ENCODE assay signal across 16 mouse cellular contexts in the genomic region with DNA sequence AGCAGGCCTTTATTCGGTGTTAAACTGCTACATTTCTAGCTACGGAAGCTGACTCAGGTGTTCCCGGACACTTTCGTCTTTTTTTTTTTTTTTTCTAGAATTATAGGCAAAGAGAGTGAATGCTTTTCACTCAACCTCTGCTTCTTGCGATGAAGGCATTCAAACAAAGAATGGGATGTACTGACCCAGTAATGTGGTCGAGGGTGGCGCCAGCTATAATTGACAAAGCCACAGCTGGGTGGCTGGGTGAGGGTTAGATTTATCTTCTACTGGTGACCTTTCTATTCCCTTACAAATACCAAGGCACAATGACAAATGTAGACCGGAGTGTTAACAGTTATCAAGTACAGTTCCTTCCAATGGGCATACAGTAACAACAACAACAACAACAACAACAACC.
DNase-seq lines count a peak whose midpoint lies in the region; ATAC-seq and TF ChIP-seq lines count a peak whose summit lies in the region.
"Had no signal": no experiment of that assay in that cellular context is flagged by ENCODE, and none has a peak within 500 bp of the region (broad histone marks: within the 10 kb centered on the region; RNA-seq: fewer than 3 reads in every experiment).

No protein-coding gene starts in this region.

- DNase-seq in forebrain, embryonic 11.5 days (ENCODE audit: low spot score): no peak
- DNase-seq in limb, embryonic 10.5 days (ENCODE audit: low spot score): no peak
- no peak for DNase-seq in hindbrain, postnatal 0 days (ENCODE audit: low spot score)
- DNase-seq: adrenal gland, postnatal 14 days; gastrocnemius, postnatal 10 days; heart, postnatal 4 days; kidney, adult 8-10 months; liver, postnatal 0 days had no signal

- ATAC-seq in forebrain, embryonic 16.5 days: no peak
- no peak for ATAC-seq in forebrain, embryonic 11.5 days (replicated peaks; ENCODE audit: low FRiP score)
- no peak for ATAC-seq in limb, embryonic 12.5 days (ENCODE audit: insufficient number of reproducible peaks, insufficient read depth, low FRiP score, low TSS enrichment, low read depth)
- ATAC-seq in hindbrain, postnatal 0 days: 0 out of 2 replicates have a peak, but pooled peaks have one; percentile 27
- ATAC-seq in neural tube, embryonic 13.5 days (ENCODE audit: low read depth): peak; percentile 64
- no peak for ATAC-seq in megakaryocyte progenitor cell, adult 5-6 weeks (replicated peaks; ENCODE audit: poor library complexity)
- ATAC-seq: CD4-positive, CD25-positive, alpha-beta regulatory T cell, adult 4 months; intestine, embryonic 15.5 days; liver, postnatal 0 days had no signal

- H3K27ac ChIP-seq in forebrain, embryonic 16.5 days (ENCODE audit: low read length): no peak overlapping the region
- no peak overlapping the region for H3K27ac ChIP-seq in forebrain, embryonic 11.5 days (ENCODE audit: low read depth, low read length)
- no peak overlapping the region for H3K27ac ChIP-seq in limb, embryonic 12.5 days
- no peak overlapping the region for H3K27ac ChIP-seq in limb, embryonic 10.5 days
- H3K27ac ChIP-seq in hindbrain, postnatal 0 days: no peak overlapping the region
- H3K27ac ChIP-seq in neural tube, embryonic 13.5 days (replicated peaks): peak overlapping the region; percentile 74
- H3K27ac ChIP-seq: heart, embryonic 10.5 days; intestine, embryonic 15.5 days had no signal

- H3K4me1 ChIP-seq in forebrain, embryonic 16.5 days (replicated peaks; ENCODE audit: control insufficient read depth, insufficient read depth, low read length): peaks cover 3% of the 10 kb centered on the region
- H3K4me1 ChIP-seq in forebrain, embryonic 11.5 days (replicated peaks; ENCODE audit: control insufficient read depth, insufficient read depth, low read length): no peaks in the 10 kb centered on the region
- peaks cover 22% of the 10 kb centered on the region; the same call in 1 of the 2 replicates for H3K4me1 ChIP-seq in limb, embryonic 12.5 days (replicated peaks)
- peaks cover 22% of the 10 kb centered on the region; the same call in 1 of the 2 replicates for H3K4me1 ChIP-seq in limb, embryonic 10.5 days
- H3K4me1 ChIP-seq in hindbrain, postnatal 0 days (ENCODE audit: insufficient read depth, low read length): no peaks in the 10 kb centered on the region
- H3K4me1 ChIP-seq in neural tube, embryonic 13.5 days (replicated peaks): peaks cover 19% of the 10 kb centered on the region
- H3K4me1 ChIP-seq: intestine, embryonic 15.5 days had no signal

- H3K36me3 ChIP-seq in forebrain, embryonic 16.5 days (ENCODE audit: control insufficient read depth, insufficient read depth): no peaks in the 10 kb centered on the region
- no peaks in the 10 kb centered on the region for H3K36me3 ChIP-seq in forebrain, embryonic 11.5 days (ENCODE audit: control insufficient read depth, insufficient read depth, low read length)
- H3K36me3 ChIP-seq in limb, embryonic 12.5 days: no peaks in the 10 kb centered on the region
- no peaks in the 10 kb centered on the region for H3K36me3 ChIP-seq in limb, embryonic 10.5 days
- no peaks in the 10 kb centered on the region for H3K36me3 ChIP-seq in hindbrain, postnatal 0 days (ENCODE audit: insufficient read depth, low read length)
- H3K36me3 ChIP-seq in neural tube, embryonic 13.5 days: no peaks in the 10 kb centered on the region
- H3K36me3 ChIP-seq: heart, embryonic 10.5 days; intestine, embryonic 15.5 days had no signal

- no peak overlapping the region for H3K9ac ChIP-seq in forebrain, embryonic 16.5 days (replicated peaks; ENCODE audit: low read depth, low read length)
- H3K9ac ChIP-seq in forebrain, embryonic 11.5 days (ENCODE audit: low read length): no peak overlapping the region
- no peak overlapping the region for H3K9ac ChIP-seq in limb, embryonic 12.5 days (replicated peaks)
- no peak overlapping the region for H3K9ac ChIP-seq in hindbrain, postnatal 0 days (replicated peaks; ENCODE audit: low read length)
- H3K9ac ChIP-seq in neural tube, embryonic 13.5 days: peak overlapping the region; percentile 58
- H3K9ac ChIP-seq: intestine, embryonic 15.5 days; liver, postnatal 0 days had no signal

- no peak overlapping the region for H3K4me3 ChIP-seq in forebrain, embryonic 16.5 days (replicated peaks; ENCODE audit: low read length)
- no peak overlapping the region for H3K4me3 ChIP-seq in forebrain, embryonic 11.5 days (ENCODE audit: low read depth, low read length)
- H3K4me3 ChIP-seq in limb, embryonic 12.5 days (replicated peaks): no peak overlapping the region
- H3K4me3 ChIP-seq in limb, embryonic 10.5 days: no peak overlapping the region
- H3K4me3 ChIP-seq in hindbrain, postnatal 0 days (ENCODE audit: low read length): no peak overlapping the region
- H3K4me3 ChIP-seq in neural tube, embryonic 13.5 days: peak overlapping the region; percentile 20
- H3K4me3 ChIP-seq: heart, embryonic 10.5 days; intestine, embryonic 15.5 days; myocyte had no signal

- TF ChIP-seq CTCF in hindbrain, postnatal 0 days (IDR thresholded peaks at IDR 0.05; ENCODE audit: low read depth): no peak

- H3K27me3 ChIP-seq in forebrain, embryonic 16.5 days (replicated peaks; ENCODE audit: control insufficient read depth, insufficient read depth, low read length): no peaks in the 10 kb centered on the region
- H3K27me3 ChIP-seq in forebrain, embryonic 11.5 days (ENCODE audit: control insufficient read depth, insufficient read depth, low read length): no peaks in the 10 kb centered on the region
- H3K27me3 ChIP-seq in limb, embryonic 12.5 days: no peaks in the 10 kb centered on the region
- H3K27me3 ChIP-seq in limb, embryonic 10.5 days (ENCODE audit: low read depth, poor library complexity, severe bottlenecking): no peaks in the 10 kb centered on the region
- no peaks in the 10 kb centered on the region for H3K27me3 ChIP-seq in hindbrain, postnatal 0 days (ENCODE audit: insufficient read depth, low read length)
- H3K27me3 ChIP-seq in neural tube, embryonic 13.5 days: 0 out of 2 replicates have a peak, but pooled peaks cover 2% of the 10 kb centered on the region
- H3K27me3 ChIP-seq: intestine, embryonic 15.5 days had no signal

- peak overlapping the region; percentile 33 for H3K4me2 ChIP-seq in forebrain, embryonic 16.5 days (ENCODE audit: low read length)
- no peak overlapping the region for H3K4me2 ChIP-seq in forebrain, embryonic 11.5 days (ENCODE audit: low read depth, low read length, severe bottlenecking)
- H3K4me2 ChIP-seq in limb, embryonic 12.5 days: peak overlapping the region; percentile 34
- H3K4me2 ChIP-seq in hindbrain, postnatal 0 days (ENCODE audit: low read depth, low read length): peak overlapping the region; percentile 42
- peak overlapping the region; percentile 46 for H3K4me2 ChIP-seq in neural tube, embryonic 13.5 days
- H3K4me2 ChIP-seq: intestine, embryonic 15.5 days had no signal

- 66% methylated on average over 8 of the region's 8 CpGs for WGBS in forebrain, embryonic 16.5 days
- 87% methylated on average over 8 of the region's 8 CpGs for WGBS in forebrain, embryonic 11.5 days
- WGBS in limb, embryonic 12.5 days: 76% methylated on average over 8 of the region's 8 CpGs
- WGBS in limb, embryonic 10.5 days: 89% methylated on average over 8 of the region's 8 CpGs
- WGBS in hindbrain, postnatal 0 days: 64% methylated on average over 8 of the region's 8 CpGs
- 22% methylated on average over 8 of the region's 8 CpGs for WGBS in neural tube, embryonic 13.5 days

- H3K9me3 ChIP-seq in forebrain, embryonic 16.5 days (ENCODE audit: control insufficient read depth, low read length): no peaks in the 10 kb centered on the region
- H3K9me3 ChIP-seq in forebrain, embryonic 11.5 days (ENCODE audit: control insufficient read depth, low read length): no peaks in the 10 kb centered on the region
- H3K9me3 ChIP-seq in limb, embryonic 12.5 days: no peaks in the 10 kb centered on the region
- no peaks in the 10 kb centered on the region for H3K9me3 ChIP-seq in limb, embryonic 10.5 days (replicated peaks)
- H3K9me3 ChIP-seq in hindbrain, postnatal 0 days (ENCODE audit: low read length): no peaks in the 10 kb centered on the region
- no peaks in the 10 kb centered on the region for H3K9me3 ChIP-seq in neural tube, embryonic 13.5 days
- H3K9me3 ChIP-seq: heart, embryonic 10.5 days; intestine, embryonic 15.5 days had no signal

Comparison
In these comparisons a context has a peak if more than half of its experiments do, and no peak if none do; other contexts are left out.
1. ATAC-seq: peak in hindbrain, postnatal 0 days (single experiment) and neural tube, embryonic 13.5 days (single experiment); none in forebrain, embryonic 16.5 days (single experiment), forebrain, embryonic 11.5 days (single experiment), limb, embryonic 12.5 days (single experiment) and megakaryocyte progenitor cell, adult 5-6 weeks (single experiment).